Mouse (Mus musculus) intestine, postnatal 0 days (tissue): ENCODE results near the gene Spata18. TPM values are rescaled to one million over a fixed set of nuclear protein-coding genes. Genes with fewer than 3 reads are reported as not detected.

ENCODE experiments used
- ATAC-seq: fragments of 200-750 bp; cut with Nextera tagmentation; 2 replicates; pipeline ENCODE4 v1.8.0; 2017; ENCODE audit warnings: mild to moderate bottlenecking, moderate TSS enrichment, moderate library complexity
- H3K27ac ChIP-seq: fragments of 300-500 bp; sonication (generic); 2 replicates; pipeline ENCODE4 v1.5.1; 2014; ENCODE audit warnings: mild to moderate bottlenecking, low read depth, low read length, moderate library complexity
- H3K27me3 ChIP-seq: fragments of 300-500 bp; sonication (generic); replicated peaks from 2 replicates; pipeline ENCODE4 v1.6.1; 2014; ENCODE audit warnings: low read length, mixed read lengths; ENCODE audit not compliant: control insufficient read depth, insufficient read depth
- H3K36me3 ChIP-seq: fragments of 300-500 bp; sonication (generic); 2 replicates; pipeline ENCODE4 v1.6.1; 2014; ENCODE audit warnings: mild to moderate bottlenecking, moderate library complexity; ENCODE audit not compliant: control insufficient read depth, insufficient read depth
- H3K4me1 ChIP-seq: fragments of 300-500 bp; sonication (generic); replicated peaks from 2 replicates; pipeline ENCODE4 v1.6.1; 2014; ENCODE audit warnings: antibody characterized with exemption, low read length, mixed read lengths; ENCODE audit not compliant: control insufficient read depth, insufficient read depth
- H3K4me2 ChIP-seq: fragments of 300-500 bp; sonication (generic); replicated peaks from 2 replicates; pipeline ENCODE4 v1.6.1; 2014; ENCODE audit warnings: low read depth, mild to moderate bottlenecking, moderate library complexity
- H3K4me3 ChIP-seq: fragments of 300-500 bp; sonication (generic); 2 replicates; pipeline ENCODE4 v1.5.1; 2014; ENCODE audit warnings: low read depth, low read length
- H3K9ac ChIP-seq: fragments of 300-500 bp; sonication (generic); 2 replicates; pipeline ENCODE4 v1.6.1; 2014; ENCODE audit warnings: mild to moderate bottlenecking, low read depth, low read length
- H3K9me3 ChIP-seq: fragments of 300-500 bp; sonication (generic); 2 replicates; pipeline ENCODE4 v1.6.1; 2016; ENCODE audit warnings: mixed run types; ENCODE audit not compliant: control insufficient read depth
- CTCF ChIP-seq: sonication (generic); IDR thresholded peaks from 2 replicates; pipeline ENCODE4 v1.5.1; 2016; ENCODE audit warnings: low read depth, mild to moderate bottlenecking, control low read depth, antibody characterized with exemption, moderate library complexity
- WGBS: fragments of 180-500 bp; shearing (Covaris S2); extraction: QIAGEN DNeasy Blood & Tissue Kit; methylation state at CpG from one replicate; pipeline ENCODE4 v1.1.7; 2014; 5-methylcytosine and 5-hydroxymethylcytosine counted together
- polyA plus RNA-seq: library from polyadenylated mRNA; unstranded; fragments of >200 nt; fragmentation: Nextera tagmentation; extraction: Ambion mirVana; gene quantifications from 2 replicates; pipeline ENCODE4 v1.2.1, GENCODE M21; 2015

Gene Spata18
- polyA plus RNA-seq, 1 experiment from 2014 or later: 0.18 TPM

DNA sequence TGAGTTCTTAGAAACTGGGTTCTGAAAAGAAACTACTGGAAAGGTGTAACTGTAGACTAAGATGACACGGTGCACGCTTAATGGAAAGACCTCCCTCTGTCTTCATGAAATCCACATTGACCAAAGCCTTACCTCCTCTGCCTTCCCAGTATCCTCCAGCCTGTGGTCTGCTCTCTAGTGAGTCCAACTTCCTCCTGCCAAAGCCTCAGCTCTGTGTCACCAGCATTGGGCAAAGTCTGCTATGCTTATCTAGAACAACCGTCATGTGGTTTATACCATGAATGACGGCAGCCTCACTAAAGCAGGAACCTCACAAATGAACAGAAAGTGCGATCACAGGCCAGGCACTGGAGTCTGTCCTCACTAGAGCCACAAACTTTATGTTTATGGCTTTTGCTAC, 21.0 kb upstream of the Spata18 start:
- no peaks in the 10 kb centered on the region for H3K27me3 ChIP-seq
- 0 out of 2 replicates have a peak, but pooled peaks cover 9% of the 10 kb centered on the region for H3K36me3 ChIP-seq
- H3K27ac ChIP-seq: peak overlapping the region; percentile 89
- peak; percentile 94 for ATAC-seq
- 0 out of 2 replicates have a peak, but pooled peaks cover 8% of the 10 kb centered on the region for H3K4me1 ChIP-seq
- H3K9me3 ChIP-seq: 0 out of 2 replicates have a peak, but pooled peaks cover 5% of the 10 kb centered on the region
- peak overlapping the region; percentile 25; the same call in 1 of the 2 replicates for H3K4me3 ChIP-seq
- peak overlapping the region; percentile 58 for H3K4me2 ChIP-seq
- TF ChIP-seq CTCF: no peak
- WGBS: 40% methylated on average over 5 of the region's 5 CpGs
- 0 out of 2 replicates have a peak overlapping the region, but pooled peaks have one; percentile 32 for H3K9ac ChIP-seq

DNA sequence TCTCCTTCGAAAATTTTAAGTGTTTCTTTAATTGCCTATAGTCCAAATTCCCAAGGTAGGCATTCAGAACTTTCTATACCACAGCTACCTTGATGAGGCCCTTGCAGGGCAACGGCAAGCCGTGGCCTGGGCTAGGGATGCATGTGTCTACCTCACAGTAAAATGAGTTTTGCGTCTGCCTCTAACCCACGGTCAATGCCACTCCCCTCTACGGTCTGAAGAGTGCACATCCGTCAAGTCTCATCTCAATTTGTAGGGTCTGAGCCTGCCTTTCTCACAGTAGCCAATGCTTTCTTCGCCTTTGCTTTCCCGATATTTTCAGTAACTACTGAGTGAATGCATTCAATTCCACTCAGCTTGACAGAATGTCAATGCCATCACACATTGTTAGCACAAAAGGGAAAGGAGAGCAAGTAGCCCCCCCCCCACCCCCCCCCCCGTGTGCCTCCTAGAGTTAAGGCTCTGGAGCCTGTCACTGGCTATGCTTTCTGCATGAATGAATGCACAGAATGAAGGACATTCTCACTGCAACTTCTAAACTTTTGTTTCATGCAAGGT, 20.1 kb upstream of the Spata18 start:
- H3K4me2 ChIP-seq: no peak overlapping the region; the same call in 1 of the 2 replicates
- H3K27me3 ChIP-seq: no peaks in the 10 kb centered on the region
- TF ChIP-seq CTCF: no peak
- 74% methylated on average over 10 of the region's 10 CpGs for WGBS
- no peak overlapping the region for H3K9ac ChIP-seq
- 0 out of 2 replicates have a peak, but pooled peaks cover 6% of the 10 kb centered on the region for H3K4me1 ChIP-seq
- H3K36me3 ChIP-seq: 0 out of 2 replicates have a peak, but pooled peaks cover 13% of the 10 kb centered on the region
- no peak for ATAC-seq
- 0 out of 2 replicates have a peak, but pooled peaks cover 5% of the 10 kb centered on the region for H3K9me3 ChIP-seq
- peak overlapping the region; percentile 89; the same call in 1 of the 2 replicates for H3K27ac ChIP-seq
- H3K4me3 ChIP-seq: no peak overlapping the region

DNA sequence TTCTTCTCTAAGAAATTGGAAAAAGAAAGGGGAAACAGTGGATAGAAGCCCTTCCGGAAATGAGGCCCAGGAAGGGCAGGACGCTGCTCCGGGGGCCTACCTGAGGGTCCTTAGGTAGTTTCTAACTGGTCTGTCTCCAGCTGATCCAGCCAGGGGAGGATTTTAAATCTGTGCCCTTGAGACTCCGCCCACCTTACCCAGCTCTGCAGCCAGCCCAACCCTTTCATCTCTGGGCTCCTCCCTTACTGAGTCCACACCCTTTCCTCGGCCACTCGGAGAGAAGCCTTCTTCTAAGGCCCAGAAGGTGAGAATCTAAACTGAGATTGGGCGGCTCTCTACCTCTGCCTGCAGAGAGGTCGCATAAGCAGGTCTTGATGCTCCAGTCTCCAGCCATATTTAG, 18.9 kb upstream of the Spata18 start, which contains the start of gene Lrrc66:
TSS of gene Lrrc66 (minus strand) at position 236 of the 400 bp plus-strand sequence.
- WGBS: 66% methylated on average over 8 of the region's 8 CpGs
- Histone ChIP-seq H3K9ac (no peak within 1 kb of the TSS), H3K9me3 (0 out of 2 replicates have a peak, but pooled peaks cover 5% of the 10 kb centered on the region), H3K4me2 (no peak within 1 kb of the TSS), H3K4me3 (no peak within 1 kb of the TSS), H3K36me3 (0 out of 2 replicates have a peak, but pooled peaks cover 13% of the 10 kb centered on the region), H3K27me3 (no peaks in the 10 kb centered on the region), H3K27ac (no peak within 1 kb of the TSS), H3K4me1 (0 out of 2 replicates have a peak, but pooled peaks cover 4% of the 10 kb centered on the region)
- no peak for TF ChIP-seq CTCF
- no peak for ATAC-seq

DNA sequence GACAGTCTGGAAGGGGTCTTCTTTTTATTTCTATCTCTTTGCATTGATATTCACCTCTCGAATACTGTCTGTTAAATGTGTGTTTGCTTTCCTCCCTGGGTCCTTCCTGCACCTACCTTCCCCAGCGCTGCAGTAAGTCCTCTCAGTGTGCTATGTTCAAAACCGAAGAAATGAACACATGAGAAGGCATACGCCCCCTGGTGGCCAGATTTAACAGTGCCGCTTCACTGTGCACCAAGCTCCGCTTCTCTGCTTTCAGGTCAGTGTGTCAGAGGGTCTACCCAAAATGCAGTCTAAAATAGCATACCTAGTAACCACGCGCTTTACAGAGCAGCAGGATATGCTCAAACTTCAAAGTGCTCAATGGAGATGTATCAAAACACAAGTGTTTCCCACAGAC, 18.0 kb upstream of the Spata18 start:
- H3K27ac ChIP-seq: no peak overlapping the region
- 0 out of 2 replicates have a peak, but pooled peaks cover 13% of the 10 kb centered on the region for H3K36me3 ChIP-seq
- H3K4me1 ChIP-seq: 0 out of 2 replicates have a peak, but pooled peaks cover 4% of the 10 kb centered on the region
- no peak overlapping the region for H3K9ac ChIP-seq
- no peak overlapping the region for H3K4me2 ChIP-seq
- TF ChIP-seq CTCF: peak; percentile 84
- 62% methylated on average over 8 of the region's 8 CpGs for WGBS
- no peak overlapping the region for H3K4me3 ChIP-seq
- 0 out of 2 replicates have a peak, but pooled peaks cover 5% of the 10 kb centered on the region for H3K9me3 ChIP-seq
- H3K27me3 ChIP-seq: no peaks in the 10 kb centered on the region
- ATAC-seq: no peak

DNA sequence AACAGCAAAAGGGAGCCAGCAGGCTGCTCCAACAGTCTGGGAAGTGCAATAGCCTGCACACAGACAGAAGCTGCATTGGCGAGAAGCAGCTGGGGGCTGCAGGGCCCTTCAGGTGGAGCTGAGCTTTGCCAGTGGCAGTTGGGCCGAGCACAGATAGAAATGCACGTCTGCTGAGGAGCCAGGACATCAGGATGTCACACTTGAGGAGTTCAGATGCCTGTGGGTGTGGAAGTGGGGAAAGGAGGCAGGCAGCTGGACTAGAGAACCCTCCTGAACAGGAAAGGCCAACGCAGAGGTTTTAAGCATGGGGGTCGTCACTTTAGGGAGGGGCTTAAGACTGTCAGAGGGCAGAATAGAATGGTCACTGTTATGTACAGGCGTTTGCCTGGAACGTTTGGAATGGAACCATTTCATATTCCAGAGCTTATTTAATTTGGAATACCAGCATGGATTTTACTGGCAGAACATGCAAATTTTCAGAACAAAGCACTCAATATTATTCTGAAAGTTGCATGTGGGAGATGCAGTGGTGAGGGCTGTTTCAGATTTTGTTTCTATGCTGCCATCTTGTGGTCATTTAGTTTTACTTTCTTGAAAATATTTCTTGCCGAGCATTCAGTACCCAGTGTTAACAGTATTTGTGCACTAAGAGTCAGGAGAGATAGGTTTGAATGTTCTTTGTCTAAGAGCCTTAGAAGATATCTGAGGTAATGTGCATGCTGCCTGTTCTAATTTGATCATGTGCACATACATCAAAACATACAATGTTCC, 13.7 kb upstream of the Spata18 start:
- 0 out of 2 replicates have a peak, but pooled peaks cover 5% of the 10 kb centered on the region for H3K9me3 ChIP-seq
- H3K9ac ChIP-seq: no peak overlapping the region
- peak; percentile 75 for TF ChIP-seq CTCF
- WGBS: 47% methylated on average over 8 of the region's 8 CpGs
- no peak overlapping the region for H3K4me2 ChIP-seq
- no peak overlapping the region for H3K4me3 ChIP-seq
- no peaks in the 10 kb centered on the region for H3K4me1 ChIP-seq
- peak; percentile 59 for ATAC-seq
- no peaks in the 10 kb centered on the region for H3K27me3 ChIP-seq
- H3K27ac ChIP-seq: no peak overlapping the region
- 0 out of 2 replicates have a peak, but pooled peaks cover 15% of the 10 kb centered on the region for H3K36me3 ChIP-seq

DNA sequence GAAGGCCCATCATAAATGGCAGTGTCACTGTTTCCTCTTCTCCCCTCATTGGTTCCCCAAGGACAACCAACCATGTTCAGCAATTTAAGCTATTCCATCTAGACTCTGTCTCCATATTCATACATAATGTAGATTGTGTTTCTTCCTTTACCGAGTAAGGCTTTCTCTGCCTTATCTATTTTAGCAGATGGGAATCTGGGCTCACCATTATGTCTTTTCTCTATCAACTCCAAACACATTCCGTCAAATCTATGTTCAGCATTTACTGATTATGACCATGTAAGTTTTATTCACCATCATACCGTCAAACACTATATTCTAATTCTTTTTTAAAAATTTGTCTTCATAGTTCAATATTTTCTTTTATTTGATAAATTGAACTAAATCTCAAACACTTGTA, 10.1 kb upstream of the Spata18 start:
- no peak overlapping the region for H3K27ac ChIP-seq
- WGBS: 89% methylated on average over 3 of the region's 3 CpGs

More for the DNA sequence above, 10.1 kb upstream of the Spata18 start:
- Histone ChIP-seq H3K36me3 (0 out of 2 replicates have a peak, but pooled peaks cover 3% of the 10 kb centered on the region), H3K9ac (no peak overlapping the region), H3K4me1 (no peaks in the 10 kb centered on the region), H3K27me3 (no peaks in the 10 kb centered on the region), H3K9me3 (no peaks in the 10 kb centered on the region), H3K4me3 (no peak overlapping the region), H3K4me2 (no peak overlapping the region)
- no peak for ATAC-seq
- no peak for TF ChIP-seq CTCF
